Mouse (Mus musculus) neutrophil, adult 65 days (primary cell): Measurements from ENCODE around the gene Olfr1097. TPM values are rescaled to one million over a fixed set of nuclear protein-coding genes. Genes with fewer than 3 reads are reported as not detected.

Experiments
- total RNA-seq: library from RNA; stranded (reverse); gene quantifications from 2 replicates; pipeline ENCODE4 v1.2.4, GENCODE M21; 2023

Gene Olfr1097
- not detected in 2 replicates for total RNA-seq

GRCm38 (mm10) chr2:86892116-86892515 is at the start of gene Olfr1097:
Olfr1097 (minus strand) TSS chr2:86892216.

GRCm38 (mm10) chr2:86924445-86924844 is 32.4 kb upstream of the Olfr1097 start, which contains the start of gene Olfr1098:
Olfr1098 (minus strand) TSS chr2:86924545.

GRCm38 (mm10) chr2:86874702-86875101 is 17.3 kb downstream of the Olfr1097 start, which contains the start of gene Gm13723:
Gm13723 (minus strand) TSS chr2:86874802.

GRCm38 (mm10) chr2:86851596-86851995 is 40.4 kb downstream of the Olfr1097 start, which contains the start of gene Olfr1095:
Olfr1095 (minus strand) TSS chr2:86851696.

Other genes with a start within 250 kb of the Olfr1097 start
- gene Olfr1085, start 230.2 kb downstream of the Olfr1097 start, total RNA-seq: not detected in 2 replicates
- gene Olfr1086, start 212.1 kb downstream of the Olfr1097 start, total RNA-seq: not detected in 2 replicates
- gene Olfr1087, start 193.8 kb downstream of the Olfr1097 start, total RNA-seq: not detected in 2 replicates
- gene Olfr1089, start 158.5 kb downstream of the Olfr1097 start, total RNA-seq: not detected in 2 replicates
- gene Olfr1090, start 133.2 kb downstream of the Olfr1097 start, total RNA-seq: not detected in 2 replicates
- not detected in 2 replicates for gene Olfr1093, start 109.7 kb downstream of the Olfr1097 start, total RNA-seq
- gene Olfr141, start 82.2 kb downstream of the Olfr1097 start, total RNA-seq: not detected in 2 replicates
- not detected in 2 replicates for gene Olfr1094, start 67.6 kb downstream of the Olfr1097 start, total RNA-seq
- gene Olfr1095, start 40.5 kb downstream of the Olfr1097 start, total RNA-seq: not detected in 2 replicates
- not detected in 2 replicates for gene Gm13723, start 17.4 kb downstream of the Olfr1097 start, total RNA-seq
- gene Olfr1098, start 32.3 kb upstream of the Olfr1097 start, total RNA-seq: not detected in 2 replicates
- not detected in 2 replicates for gene Olfr1099, start 68.5 kb upstream of the Olfr1097 start, total RNA-seq
- gene Olfr1100, start 87.7 kb upstream of the Olfr1097 start, total RNA-seq: not detected in 2 replicates
- not detected in 2 replicates for gene Olfr1101, start 99.0 kb upstream of the Olfr1097 start, total RNA-seq
- gene Olfr1102, start 106.2 kb upstream of the Olfr1097 start, total RNA-seq: not detected in 2 replicates
- gene Olfr1104, start 134.9 kb upstream of the Olfr1097 start, total RNA-seq: not detected in 2 replicates
- gene Olfr1105, start 144.3 kb upstream of the Olfr1097 start, total RNA-seq: not detected in 2 replicates
- gene Olfr1106, start 160.1 kb upstream of the Olfr1097 start, total RNA-seq: not detected in 2 replicates
- gene Olfr1107, start 183.6 kb upstream of the Olfr1097 start, total RNA-seq: not detected in 2 replicates
- not detected in 2 replicates for gene Olfr1109, start 203.8 kb upstream of the Olfr1097 start, total RNA-seq
- not detected in 2 replicates for gene Olfr259, start 222.4 kb upstream of the Olfr1097 start, total RNA-seq
- gene Olfr1110, start 248.1 kb upstream of the Olfr1097 start, total RNA-seq: not detected in 2 replicates